Mouse (Mus musculus): ENCODE results near the gene Lrrc19.

Lrrc19 gene

DNA sequence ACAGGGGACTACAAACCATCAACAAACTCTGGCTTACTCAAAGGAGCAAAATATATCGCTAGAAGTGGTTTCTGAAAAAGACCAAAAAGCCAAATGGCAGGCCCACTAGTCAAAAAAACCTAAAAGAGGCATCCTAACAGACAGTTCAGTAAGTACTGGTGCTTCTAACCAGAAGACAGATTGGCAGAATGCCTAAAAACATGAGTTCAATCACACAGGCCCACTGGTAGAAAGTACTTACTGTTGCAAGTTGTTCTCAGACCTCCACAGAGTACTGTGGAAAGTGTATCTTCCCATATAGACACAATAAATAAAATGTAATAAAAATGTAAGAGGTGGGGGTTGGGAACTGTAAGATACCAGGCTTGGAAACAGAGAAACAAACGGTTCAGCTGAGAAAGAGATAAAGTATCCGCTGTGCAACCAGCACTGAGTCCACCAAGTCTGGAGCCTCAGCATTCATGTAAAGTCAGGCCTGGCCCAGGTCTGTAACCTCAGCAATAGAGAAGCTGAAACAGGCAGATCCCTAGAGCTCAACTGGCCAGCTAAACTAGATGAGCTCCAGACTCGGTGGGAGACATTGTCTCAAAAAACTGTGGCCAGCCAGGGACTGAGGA is 58.1 kb downstream of the Lrrc19 start:
- DNase-seq (ENCODE audit: low read depth, low spot score), result no peak
